Mouse (Mus musculus): ENCODE data around the gene Zfp641.

Zfp641 gene

GRCm38 (mm10) chr15:98295628-98296551, at the start of gene Zfp641:
Gene Zfp641, minus strand, starts transcription at chr15:98296161.
- no peak for DNase-seq

- no peak for DNase-seq
Measured at GRCm38 (mm10) chr15:98340887-98341286, 44.9 kb upstream of the Zfp641 start, which contains the start of gene Olfr284. Gene Olfr284, minus strand, starts transcription at chr15:98340987.

GRCm38 (mm10) chr15:98317177-98317724, 21.3 kb upstream of the Zfp641 start, which contains the start of gene Olfr285:
Gene Olfr285, minus strand, starts transcription at chr15:98317353.
- DNase-seq = no peak

- no peak for DNase-seq
Measured at GRCm38 (mm10) chr15:98315703-98316102, 19.7 kb upstream of the Zfp641 start.

GRCm38 (mm10) chr15:98293651-98294050, 2.3 kb downstream of the Zfp641 start:
- no peak for DNase-seq

- DNase-seq = no peak
Measured at GRCm38 (mm10) chr15:98288566-98288965, 7.4 kb downstream of the Zfp641 start.

- DNase-seq = no peak
Measured at GRCm38 (mm10) chr15:98286418-98286817, 9.5 kb downstream of the Zfp641 start.

- no peak for DNase-seq
Measured at GRCm38 (mm10) chr15:98257776-98258175, 38.2 kb downstream of the Zfp641 start.

- DNase-seq = no peak
Measured at GRCm38 (mm10) chr15:98257193-98257592, 38.8 kb downstream of the Zfp641 start, which contains the start of gene H1fnt. Gene H1fnt, minus strand, starts transcription at chr15:98257293.

- DNase-seq = no peak
Measured at GRCm38 (mm10) chr15:98256271-98256670, 39.7 kb downstream of the Zfp641 start.

All from spleen, adult 18-20 months (tissue).